Mouse (Mus musculus) bone marrow macrophage, adult 2 months (primary cell): ENCODE measurements around the gene Card19.

Experiments used
- CTCF ChIP-seq: IDR thresholded peaks from 2 replicates; pipeline ENCODE4 v1.5.1; 2012; ENCODE audit warnings: low read depth, mild to moderate bottlenecking, low read length, moderate library complexity
- POLR2A ChIP-seq: IDR thresholded peaks from 2 replicates; pipeline ENCODE4 v1.6.1; 2012; ENCODE audit warnings: mild to moderate bottlenecking, low read depth, low read length, borderline replicate concordance

GRCm38 (mm10) chr13:49248923-49249322, 33.1 kb upstream of the Card19 start:
- no peak for TF ChIP-seq POLR2A
- no peak for TF ChIP-seq CTCF
